Mouse (Mus musculus): Measurements from ENCODE around the gene Pdxp.

DNA sequence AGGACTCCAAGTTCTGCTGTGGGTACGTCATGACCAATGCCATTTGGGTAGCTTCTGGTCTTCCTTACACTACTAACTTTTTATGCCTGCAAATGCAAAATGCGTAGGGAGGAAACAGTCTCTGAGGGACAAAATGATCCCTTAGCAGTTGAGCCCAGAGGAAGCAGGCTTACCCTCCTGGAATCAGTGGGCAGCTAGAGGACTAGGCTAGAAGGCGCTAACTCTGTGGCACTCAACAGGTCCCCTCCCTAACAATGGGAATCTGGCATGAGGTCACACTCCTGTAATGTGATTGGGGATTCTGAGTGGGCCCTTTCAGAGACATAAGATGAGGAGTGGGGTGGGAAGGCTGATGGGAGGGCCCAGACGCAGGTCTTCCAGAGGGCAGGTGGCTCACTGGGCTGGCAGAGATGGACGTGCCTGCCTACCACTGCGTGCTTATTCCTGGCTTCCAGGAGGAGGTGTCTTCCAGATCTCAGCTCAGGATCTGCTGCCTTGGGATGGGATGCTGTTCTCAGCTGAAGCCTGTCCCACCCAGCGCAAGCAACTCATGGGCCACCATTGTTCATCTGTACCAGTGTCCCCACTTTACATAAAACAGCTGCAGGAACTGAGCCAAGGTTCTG, 17.2 kb downstream of the Pdxp start:
- TF ChIP-seq TCF3 (IDR thresholded peaks at IDR 0.05; ENCODE audit: insufficient read length, low read depth), result no peak
- TF ChIP-seq MAX (IDR thresholded peaks at IDR 0.05; ENCODE audit: low read depth), result no peak
- no peak for TF ChIP-seq CEBPB (IDR thresholded peaks at IDR 0.05; ENCODE audit: insufficient read depth, poor library complexity, severe bottlenecking)
- no peak for TF ChIP-seq TCF12 (IDR thresholded peaks at IDR 0.05; ENCODE audit: insufficient read depth, poor library complexity, severe bottlenecking)
- TF ChIP-seq MYOD1 (IDR thresholded peaks at IDR 0.05; ENCODE audit: control insufficient read depth in 1 of 3, insufficient read length in 2 of 3, low read depth in 2 of 3), result no peak
- peak; percentile 93 for TF ChIP-seq POLR2A (IDR thresholded peaks at IDR 0.05; ENCODE audit: insufficient read length, low read depth)
- no peak for TF ChIP-seq E2F4 (IDR thresholded peaks at IDR 0.05; ENCODE audit: insufficient read depth)
